Mouse (Mus musculus) midbrain, embryonic 10.5 days (tissue): Measurements from ENCODE around the gene Fbln5. TPM values are rescaled to one million over a fixed set of nuclear protein-coding genes. Genes with fewer than 3 reads are reported as not detected.

Source experiments
- DNase-seq: peaks from one replicate; pipeline ENCODE4 v3.0.0-alpha.2; 2017; ENCODE audit warnings: low spot score
- H3K27ac ChIP-seq: fragments of 300-500 bp; sonication (generic); replicated peaks from 2 replicates; pipeline ENCODE4 v1.5.1; 2016; ENCODE audit warnings: mild to moderate bottlenecking
- H3K27me3 ChIP-seq: fragments of 300-500 bp; sonication (generic); 2 replicates; pipeline ENCODE4 v1.6.1; 2016; ENCODE audit warnings: low read depth, mild to moderate bottlenecking; ENCODE audit not compliant: poor library complexity, severe bottlenecking
- H3K36me3 ChIP-seq: fragments of 300-500 bp; sonication (generic); 2 replicates; pipeline ENCODE4 v1.6.1; 2016; ENCODE audit warnings: mild to moderate bottlenecking, moderate library complexity
- H3K4me1 ChIP-seq: fragments of 300-500 bp; sonication (generic); 2 replicates; pipeline ENCODE4 v1.6.1; 2016
- H3K4me3 ChIP-seq: fragments of 300-500 bp; sonication (generic); 2 replicates; pipeline ENCODE4 v1.5.1; 2016; ENCODE audit warnings: mild to moderate bottlenecking, moderate library complexity
- H3K9me3 ChIP-seq: fragments of 300-500 bp; sonication (generic); replicated peaks from 2 replicates; pipeline ENCODE4 v1.6.1; 2016; ENCODE audit warnings: mild to moderate bottlenecking
- WGBS: fragments of 180-500 bp; shearing (Covaris S2); methylation state at CpG from one replicate; pipeline ENCODE4 v1.1.7; 2016; 5-methylcytosine and 5-hydroxymethylcytosine counted together
- polyA plus RNA-seq: library from polyadenylated mRNA; unstranded; fragments of >200 nt; fragmentation: Nextera tagmentation; extraction: Ambion mirVana; gene quantifications from 2 replicates; pipeline ENCODE4 v1.2.1, GENCODE M21; 2016

The Fbln5 gene
- polyA plus RNA-seq, 1 experiment from 2014 or later: 11.4 TPM

DNA sequence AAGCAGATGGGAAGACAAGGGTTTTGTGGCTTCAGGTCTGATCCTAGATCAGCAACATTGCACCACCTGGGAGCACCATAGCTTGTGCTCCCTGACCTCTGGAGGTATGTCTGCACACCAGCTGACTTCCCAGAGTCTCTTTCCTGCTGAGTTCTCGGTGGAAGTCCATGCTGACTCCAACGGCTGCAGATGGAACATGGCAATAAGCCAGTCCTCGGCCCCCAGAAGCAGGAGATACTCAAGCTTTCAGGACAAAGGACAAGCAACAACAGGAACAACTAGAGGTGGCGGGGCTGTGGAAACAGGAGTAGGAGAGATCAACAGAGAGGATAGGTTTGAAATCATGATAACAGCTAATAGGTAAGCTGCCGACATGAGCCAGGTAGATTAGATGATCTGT, 17.1 kb downstream of the Fbln5 start:
- no peak overlapping the region for H3K4me3 ChIP-seq
- H3K4me1 ChIP-seq: no peaks in the 10 kb centered on the region
- no peak for DNase-seq
- WGBS: 83% methylated on average over 5 of the region's 5 CpGs
- H3K9me3 ChIP-seq: no peaks in the 10 kb centered on the region
- no peaks in the 10 kb centered on the region for H3K36me3 ChIP-seq
- H3K27ac ChIP-seq: no peak overlapping the region
- no peaks in the 10 kb centered on the region for H3K27me3 ChIP-seq

GRCm38 (mm10) chr12:101801051-101801450, 17.8 kb downstream of the Fbln5 start:
- no peak for DNase-seq
- no peaks in the 10 kb centered on the region for H3K36me3 ChIP-seq
- no peaks in the 10 kb centered on the region for H3K27me3 ChIP-seq
- WGBS: 81% methylated on average over 3 of the region's 3 CpGs
- H3K27ac ChIP-seq: no peak overlapping the region
- no peaks in the 10 kb centered on the region for H3K9me3 ChIP-seq
- no peak overlapping the region for H3K4me3 ChIP-seq
- H3K4me1 ChIP-seq: no peaks in the 10 kb centered on the region

DNA sequence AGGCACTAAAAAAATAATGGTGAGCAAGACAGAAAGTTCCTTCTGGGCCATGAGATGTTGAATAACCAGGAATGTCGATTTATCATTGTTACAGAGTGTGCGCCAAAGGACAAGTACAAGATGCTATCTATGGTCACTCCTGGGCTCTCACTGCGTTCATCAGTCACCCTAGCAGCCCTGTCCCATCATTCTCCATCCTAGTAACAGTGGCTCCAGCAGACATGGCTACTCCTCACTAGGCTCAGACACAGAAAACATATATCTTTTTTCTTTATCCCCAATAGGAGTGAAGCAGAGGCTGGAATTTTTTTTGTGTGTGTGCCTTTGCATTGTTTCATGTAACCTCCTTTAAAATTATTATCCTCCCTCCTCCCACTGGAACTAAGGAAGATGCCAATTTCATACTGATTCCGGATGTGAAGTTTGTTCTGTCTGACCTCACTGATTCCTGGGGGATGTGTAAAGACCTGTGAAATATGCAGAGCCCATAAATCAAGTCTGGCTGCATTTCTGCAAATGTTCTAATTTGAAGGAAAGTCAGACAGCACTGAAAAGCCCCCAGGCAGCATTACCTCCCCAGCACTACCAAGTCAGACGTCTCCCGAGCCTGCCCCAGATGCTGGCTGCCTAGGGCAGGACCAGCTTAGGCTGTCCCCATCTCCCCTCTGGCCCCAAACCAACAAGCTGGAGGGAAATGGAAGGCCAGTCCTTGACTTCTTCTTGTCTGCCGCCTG, 20.5 kb downstream of the Fbln5 start:
- Histone ChIP-seq H3K27me3 (no peaks in the 10 kb centered on the region), H3K36me3 (no peaks in the 10 kb centered on the region), H3K4me1 (no peaks in the 10 kb centered on the region), H3K9me3 (no peaks in the 10 kb centered on the region), H3K4me3 (no peak overlapping the region), H3K27ac (no peak overlapping the region)
- 85% methylated on average over 7 of the region's 7 CpGs for WGBS
- no peak for DNase-seq

DNA sequence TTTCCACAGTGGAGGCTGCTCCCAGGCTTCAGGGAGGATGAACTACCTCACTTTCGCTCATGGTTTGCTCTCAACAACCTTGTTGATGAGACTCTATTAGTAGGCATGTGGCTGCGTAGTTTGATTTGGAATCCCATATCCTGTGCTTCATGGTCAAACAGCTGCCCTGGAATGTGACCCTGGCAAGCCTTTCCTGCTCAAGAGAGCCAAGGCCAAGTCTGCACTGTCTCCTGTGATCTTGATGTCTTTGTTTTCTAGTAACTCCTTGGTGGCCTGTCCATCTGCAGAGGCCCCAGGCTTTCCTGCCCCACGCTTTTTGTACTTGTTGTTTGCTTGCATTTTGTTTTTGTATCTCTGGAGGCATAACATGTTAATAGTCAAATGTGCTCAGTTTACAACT, 24.4 kb downstream of the Fbln5 start:
- H3K4me3 ChIP-seq: no peak overlapping the region
- no peak for DNase-seq
- WGBS: 88% methylated on average over 3 of the region's 3 CpGs
- no peaks in the 10 kb centered on the region for H3K27me3 ChIP-seq
- no peaks in the 10 kb centered on the region for H3K36me3 ChIP-seq
- H3K27ac ChIP-seq: no peak overlapping the region
- no peaks in the 10 kb centered on the region for H3K4me1 ChIP-seq
- no peaks in the 10 kb centered on the region for H3K9me3 ChIP-seq

GRCm38 (mm10) chr12:101793221-101793621, 25.6 kb downstream of the Fbln5 start:
- Histone ChIP-seq H3K9me3 (no peaks in the 10 kb centered on the region), H3K4me3 (no peak overlapping the region)
- WGBS: 85% methylated on average over 5 of the region's 5 CpGs

GRCm38 (mm10) chr12:101792684-101793083, 26.2 kb downstream of the Fbln5 start:
- Histone ChIP-seq H3K4me1 (no peaks in the 10 kb centered on the region), H3K36me3 (no peaks in the 10 kb centered on the region), H3K27ac (no peak overlapping the region), H3K9me3 (no peaks in the 10 kb centered on the region), H3K27me3 (no peaks in the 10 kb centered on the region), H3K4me3 (no peak overlapping the region)
- no peak for DNase-seq
- 92% methylated on average over 4 of the region's 4 CpGs for WGBS

More at GRCm38 (mm10) chr12:101793221-101793621, 25.6 kb downstream of the Fbln5 start:
- Histone ChIP-seq H3K27ac (no peak overlapping the region), H3K36me3 (no peaks in the 10 kb centered on the region), H3K4me1 (no peaks in the 10 kb centered on the region), H3K27me3 (no peaks in the 10 kb centered on the region)
- DNase-seq: no peak

DNA sequence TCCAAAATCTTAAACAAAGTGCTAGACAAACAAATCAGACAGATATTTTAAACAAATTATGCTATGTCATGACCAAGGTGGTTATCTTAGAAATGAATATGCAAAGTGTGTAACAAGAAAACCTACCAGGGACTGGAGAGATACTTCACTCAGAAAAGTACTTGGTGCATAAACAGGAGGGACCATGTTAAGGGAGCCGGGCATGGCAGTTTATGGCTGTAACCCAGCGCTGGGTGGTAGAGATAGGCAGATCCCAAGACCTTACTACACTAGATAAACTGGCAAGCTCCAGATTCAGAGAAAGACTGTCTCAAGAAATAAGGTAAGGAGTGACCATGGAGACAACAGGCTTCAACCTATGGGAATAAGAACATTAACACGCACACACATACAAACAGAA, 29.1 kb downstream of the Fbln5 start:
- Histone ChIP-seq H3K27ac (no peak overlapping the region), H3K4me3 (no peak overlapping the region), H3K4me1 (no peaks in the 10 kb centered on the region), H3K9me3 (no peaks in the 10 kb centered on the region), H3K27me3 (no peaks in the 10 kb centered on the region), H3K36me3 (no peaks in the 10 kb centered on the region)
- DNase-seq: no peak
- 89% methylated on average over 3 of the region's 3 CpGs for WGBS

- no peak overlapping the region for H3K4me3 ChIP-seq
- DNase-seq: no peak
- H3K27me3 ChIP-seq: no peaks in the 10 kb centered on the region
- H3K36me3 ChIP-seq: no peaks in the 10 kb centered on the region
- H3K4me1 ChIP-seq: no peaks in the 10 kb centered on the region
- 87% methylated on average over 3 of the region's 3 CpGs for WGBS
- H3K9me3 ChIP-seq: no peaks in the 10 kb centered on the region
- H3K27ac ChIP-seq: no peak overlapping the region
Measured at GRCm38 (mm10) chr12:101789250-101789649, 29.6 kb downstream of the Fbln5 start.

- Histone ChIP-seq H3K36me3 (no peaks in the 10 kb centered on the region), H3K9me3 (no peaks in the 10 kb centered on the region), H3K27ac (no peak overlapping the region), H3K4me3 (no peak overlapping the region), H3K4me1 (no peaks in the 10 kb centered on the region), H3K27me3 (no peaks in the 10 kb centered on the region)
- no peak for DNase-seq
- WGBS: 53% methylated on average over 2 of the region's 2 CpGs
Measured at GRCm38 (mm10) chr12:101782787-101783186, 36.1 kb downstream of the Fbln5 start.

DNA sequence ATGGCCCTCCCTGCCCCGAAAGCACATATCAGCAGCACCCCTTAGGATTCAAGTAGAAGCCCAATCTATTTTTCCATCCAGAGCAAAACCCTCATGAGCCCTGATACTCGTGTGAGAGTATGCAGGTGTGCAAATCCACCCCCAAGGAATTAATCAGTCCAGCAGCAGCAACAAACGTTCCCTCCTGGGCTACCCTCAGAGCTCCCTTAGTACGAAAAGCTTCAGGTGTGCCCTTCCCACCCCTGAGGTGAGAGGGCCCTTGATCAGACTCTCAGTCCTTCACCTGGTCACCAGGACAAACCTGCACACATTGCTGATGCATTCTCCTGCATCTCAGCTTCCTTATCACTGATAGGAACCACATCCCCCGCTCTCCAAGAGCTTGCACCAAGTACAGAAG, 37.9 kb downstream of the Fbln5 start:
- Histone ChIP-seq H3K36me3 (no peaks in the 10 kb centered on the region), H3K4me1 (no peaks in the 10 kb centered on the region), H3K4me3 (no peak overlapping the region), H3K27me3 (no peaks in the 10 kb centered on the region), H3K9me3 (no peaks in the 10 kb centered on the region), H3K27ac (no peak overlapping the region)
- WGBS: 81% methylated on average over 5 of the region's 5 CpGs
- DNase-seq: no peak

- no peaks in the 10 kb centered on the region for H3K36me3 ChIP-seq
- H3K4me3 ChIP-seq: no peak overlapping the region
- no peak overlapping the region for H3K27ac ChIP-seq
- WGBS: 81% methylated on average over 9 of the region's 9 CpGs
- DNase-seq: no peak
- H3K4me1 ChIP-seq: no peaks in the 10 kb centered on the region
- no peaks in the 10 kb centered on the region for H3K27me3 ChIP-seq
- H3K9me3 ChIP-seq: no peaks in the 10 kb centered on the region
Measured at GRCm38 (mm10) chr12:101777613-101778325, 41.1 kb downstream of the Fbln5 start.

DNA sequence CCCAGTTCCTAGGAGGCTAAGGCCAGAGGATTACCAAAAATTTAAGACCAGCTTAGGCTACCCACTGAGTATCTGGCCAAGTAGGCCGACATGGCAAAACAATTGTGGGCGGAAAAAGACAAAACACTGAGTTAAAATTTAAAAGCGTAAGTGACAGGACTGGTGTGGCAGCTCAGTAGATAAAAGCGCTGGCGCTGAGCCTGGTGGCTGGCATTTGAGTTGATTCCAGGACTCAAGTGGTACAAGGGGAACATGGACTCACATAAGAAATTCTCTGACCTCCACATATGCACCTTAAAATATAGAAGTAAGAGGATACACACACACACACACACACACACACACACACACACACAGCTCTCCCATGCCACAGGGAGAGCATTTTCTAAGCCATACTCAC, 42.5 kb downstream of the Fbln5 start:
- no peaks in the 10 kb centered on the region for H3K4me1 ChIP-seq
- H3K27ac ChIP-seq: no peak overlapping the region
- H3K36me3 ChIP-seq: no peaks in the 10 kb centered on the region
- no peaks in the 10 kb centered on the region for H3K27me3 ChIP-seq
- no peak overlapping the region for H3K4me3 ChIP-seq
- 87% methylated on average over 5 of the region's 5 CpGs for WGBS
- no peaks in the 10 kb centered on the region for H3K9me3 ChIP-seq
- no peak for DNase-seq

- Histone ChIP-seq H3K4me1 (no peaks in the 10 kb centered on the region), H3K4me3 (no peak overlapping the region), H3K27ac (no peak overlapping the region), H3K36me3 (no peaks in the 10 kb centered on the region), H3K27me3 (no peaks in the 10 kb centered on the region; the same call in 1 of the 2 replicates), H3K9me3 (no peaks in the 10 kb centered on the region)
- no peak for DNase-seq
- WGBS: 81% methylated on average over 4 of the region's 4 CpGs
Measured at GRCm38 (mm10) chr12:101774116-101774515, 44.7 kb downstream of the Fbln5 start.
